Mouse (Mus musculus): ENCODE results near the gene Palm3. TPM values are rescaled to one million over a fixed set of nuclear protein-coding genes. Genes with fewer than 3 reads are reported as not detected.

Palm3 gene
- polyA plus RNA-seq (2016; fragmentation: Nextera tagmentation; extraction: Ambion mirVana) = 9.2 and 10.0 TPM in 2 replicates

DNA sequence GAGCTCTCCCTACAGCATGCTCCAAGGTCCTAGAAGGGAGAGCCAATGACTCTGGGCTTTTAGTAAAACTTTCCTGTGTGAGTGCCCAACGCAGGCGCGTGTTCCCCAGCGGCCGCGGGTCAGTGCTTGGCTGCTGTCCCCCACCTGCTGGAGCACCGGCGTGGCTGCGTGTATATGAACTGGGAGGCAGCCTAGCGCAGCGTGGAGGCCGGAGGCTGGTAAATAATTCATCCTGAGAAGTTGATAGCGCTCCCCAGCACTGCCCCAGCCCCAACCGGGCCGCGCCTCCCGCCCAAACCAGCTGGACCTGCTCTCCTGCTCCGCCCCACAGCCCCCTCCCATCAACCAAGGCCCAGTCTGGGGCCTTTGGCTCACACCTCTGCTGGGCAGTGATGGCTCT, at the start of gene Palm3:
Gene Palm3, plus strand, starts transcription at position 376 of the 400 bp plus-strand sequence.
- 7% methylated on average over 18 of the region's 18 CpGs for WGBS
- H3K27ac ChIP-seq = peak within 1 kb of the TSS; percentile 19
- peaks cover 37% of the 10 kb centered on the region for H3K4me1 ChIP-seq (replicated peaks)
- H3K36me3 ChIP-seq = no peaks in the 10 kb centered on the region
- H3K4me3 ChIP-seq = peak within 1 kb of the TSS; percentile 29
- DNase-seq (ENCODE audit: low spot score) = peak; percentile 30
- peaks cover 74% of the 10 kb centered on the region for H3K27me3 ChIP-seq (ENCODE audit: insufficient read depth, poor library complexity, severe bottlenecking)
- H3K9me3 ChIP-seq = peaks cover 1% of the 10 kb centered on the region; the same call in 1 of the 2 replicates

DNA sequence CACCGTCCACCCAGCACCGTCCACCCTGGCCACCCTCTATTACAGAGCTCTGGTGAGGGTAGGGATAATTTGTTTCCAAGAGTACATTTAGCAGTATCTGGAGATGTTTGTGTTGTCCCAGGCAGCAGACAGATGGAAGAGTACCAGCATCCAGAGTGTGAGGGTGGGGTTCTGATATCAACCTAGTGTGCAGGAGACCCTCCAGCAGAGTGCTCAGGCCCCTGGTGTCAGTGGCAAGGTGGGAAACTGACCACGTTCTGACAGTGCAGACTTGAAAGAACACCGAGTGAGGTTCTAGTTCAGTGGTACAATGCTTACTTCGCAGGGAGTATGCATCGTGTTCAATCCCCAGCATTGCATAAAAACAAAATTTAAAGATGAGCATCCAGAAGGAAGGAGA, 49.6 kb upstream of the Palm3 start:
- WGBS = 73% methylated on average over 6 of the region's 6 CpGs
- Histone ChIP-seq H3K27ac (peak overlapping the region; percentile 92), H3K4me3 (peak overlapping the region; percentile 96), H3K27me3 (ENCODE audit: insufficient read depth, poor library complexity, severe bottlenecking) (no peaks in the 10 kb centered on the region), H3K9me3 (no peaks in the 10 kb centered on the region), H3K36me3 (peaks cover 43% of the 10 kb centered on the region), H3K4me1 (replicated peaks) (peaks cover 33% of the 10 kb centered on the region)
- no peak for DNase-seq (ENCODE audit: low spot score)

DNA sequence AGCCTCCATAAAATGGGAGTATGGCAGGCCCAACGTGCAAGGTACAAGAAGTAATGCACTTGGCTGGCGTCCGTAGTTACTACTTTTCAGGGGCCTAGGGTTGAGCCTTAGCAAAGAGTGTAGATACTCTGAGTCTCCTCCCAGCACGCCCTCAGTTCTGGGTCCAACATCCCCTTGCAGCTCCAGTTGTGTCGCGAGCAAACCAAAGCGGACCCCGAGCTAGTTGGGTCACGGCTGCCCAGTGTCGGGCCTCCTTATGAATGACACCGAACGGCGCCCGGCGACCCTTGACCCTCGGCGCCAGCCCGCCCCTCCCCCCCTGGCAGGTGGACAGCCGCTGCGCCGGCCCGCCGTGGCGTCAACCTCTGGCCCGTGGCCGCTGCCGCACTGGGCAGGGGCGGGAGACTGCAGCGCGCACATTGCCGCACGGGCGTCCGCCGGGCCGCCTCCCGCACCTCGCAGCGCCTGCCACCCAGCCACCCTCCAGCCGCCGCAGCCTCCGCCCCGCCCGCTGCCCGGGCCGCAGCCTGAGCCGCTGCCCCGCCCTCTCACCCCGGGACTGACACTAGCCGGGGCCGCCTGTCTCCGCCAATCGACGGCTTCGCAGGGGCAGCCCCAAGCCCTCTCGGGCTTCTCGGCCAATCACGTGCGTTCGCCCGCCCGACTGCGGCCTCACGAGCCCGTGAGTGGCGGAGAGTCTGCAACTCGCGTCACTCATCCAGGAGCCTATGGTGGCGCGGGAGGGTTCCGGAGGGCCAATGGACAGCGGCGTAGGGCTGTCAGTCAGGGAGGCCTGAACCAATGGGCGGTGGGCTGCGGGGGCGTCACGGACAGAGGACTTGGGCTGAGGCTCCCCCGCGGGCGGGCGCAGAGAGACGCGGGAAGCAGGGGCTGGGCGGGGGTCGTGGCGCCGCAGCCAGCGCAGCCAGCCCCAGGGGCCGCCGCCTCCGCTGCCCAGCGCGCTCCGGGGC, 48.8 kb upstream of the Palm3 start, which contains the start of gene Prkaca:
Gene Prkaca, plus strand, starts transcription at position 844 of the 971 bp plus-strand sequence.
- H3K9me3 ChIP-seq = no peaks in the 10 kb centered on the region
- peak within 1 kb of the TSS; percentile 92 for H3K27ac ChIP-seq
- WGBS = under 1% methylated on average over 94 of the region's 94 CpGs
- no peaks in the 10 kb centered on the region for H3K27me3 ChIP-seq (ENCODE audit: insufficient read depth, poor library complexity, severe bottlenecking)
- peaks cover 37% of the 10 kb centered on the region for H3K4me1 ChIP-seq (replicated peaks)
- H3K4me3 ChIP-seq = peak within 1 kb of the TSS; percentile 96
- peak; percentile 99 for DNase-seq (ENCODE audit: low spot score)
- H3K36me3 ChIP-seq = peaks cover 35% of the 10 kb centered on the region

DNA sequence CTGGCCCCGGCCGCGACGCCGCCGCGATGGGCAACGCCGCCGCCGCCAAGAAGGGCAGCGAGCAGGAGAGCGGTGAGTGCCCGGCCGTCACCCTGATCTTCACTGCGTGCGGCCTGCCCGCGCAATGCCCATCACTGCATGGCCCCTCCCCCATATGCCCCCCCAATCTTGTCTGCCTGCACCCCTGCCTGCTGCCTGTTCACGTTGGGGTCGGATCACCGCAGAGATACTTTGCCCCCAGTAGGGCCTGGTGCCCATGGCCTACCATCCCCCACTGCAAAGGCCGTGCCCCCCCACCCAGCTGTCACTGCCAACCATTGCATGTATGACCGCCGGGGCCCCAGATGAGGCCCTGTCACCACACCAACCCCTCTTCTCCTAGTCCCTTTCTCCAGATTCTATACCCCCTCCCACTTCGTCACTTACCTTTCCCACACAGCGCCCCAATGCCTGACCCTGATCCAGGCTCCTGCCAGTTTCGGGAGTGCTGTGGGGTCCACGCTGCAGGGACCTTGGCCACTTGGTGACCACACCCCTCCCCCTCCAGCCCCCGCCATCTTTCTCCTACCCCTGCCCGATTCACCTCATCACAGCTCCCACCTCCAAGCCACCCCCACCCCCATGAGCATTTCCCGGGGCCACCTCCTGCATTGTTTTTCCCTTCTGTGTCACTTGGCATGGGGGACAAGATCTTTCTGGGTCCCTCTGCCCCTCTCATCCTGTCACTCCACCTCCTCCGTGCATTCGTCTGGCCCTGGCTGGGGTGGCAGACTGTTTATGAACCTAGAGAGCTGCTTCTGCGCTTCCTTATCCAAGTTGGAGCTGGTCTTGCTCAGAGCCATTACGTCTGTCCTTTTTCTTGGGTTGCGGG, 47.9 kb upstream of the Palm3 start:
- Histone ChIP-seq H3K4me1 (replicated peaks) (peaks cover 46% of the 10 kb centered on the region), H3K36me3 (peaks cover 32% of the 10 kb centered on the region), H3K27me3 (ENCODE audit: insufficient read depth, poor library complexity, severe bottlenecking) (no peaks in the 10 kb centered on the region), H3K9me3 (no peaks in the 10 kb centered on the region), H3K27ac (peak overlapping the region; percentile 92), H3K4me3 (peak overlapping the region; percentile 96)
- DNase-seq (ENCODE audit: low spot score) = peak; percentile 10
- 3% methylated on average over 37 of the region's 37 CpGs for WGBS

DNA sequence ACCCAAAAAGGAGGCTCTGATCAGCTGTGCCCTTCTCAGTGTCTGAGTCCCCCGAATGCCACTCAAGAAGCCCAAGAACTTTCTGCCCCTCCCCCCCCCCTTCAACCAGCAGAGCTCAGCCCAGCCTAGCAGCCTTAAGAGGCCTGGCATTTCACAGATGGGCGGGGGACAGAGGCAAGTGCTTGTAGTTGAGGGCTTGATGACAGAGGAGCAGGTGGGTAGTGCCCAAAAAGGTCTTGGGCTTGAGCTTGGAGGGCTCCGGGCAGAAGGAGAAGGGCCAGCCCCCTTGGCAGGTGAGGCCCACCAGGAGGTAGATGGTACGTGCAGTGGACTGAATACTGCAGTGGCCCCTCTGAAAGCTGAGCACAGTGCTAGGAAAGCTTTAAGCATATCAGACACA, 46.8 kb upstream of the Palm3 start:
- Histone ChIP-seq H3K27me3 (ENCODE audit: insufficient read depth, poor library complexity, severe bottlenecking) (no peaks in the 10 kb centered on the region), H3K9me3 (no peaks in the 10 kb centered on the region), H3K27ac (no peak overlapping the region; the same call in 1 of the 2 replicates), H3K4me1 (replicated peaks) (peaks cover 48% of the 10 kb centered on the region), H3K4me3 (no peak overlapping the region; the same call in 1 of the 2 replicates), H3K36me3 (peaks cover 23% of the 10 kb centered on the region)
- 88% methylated on average over 4 of the region's 4 CpGs for WGBS
- DNase-seq (ENCODE audit: low spot score) = no peak

DNA sequence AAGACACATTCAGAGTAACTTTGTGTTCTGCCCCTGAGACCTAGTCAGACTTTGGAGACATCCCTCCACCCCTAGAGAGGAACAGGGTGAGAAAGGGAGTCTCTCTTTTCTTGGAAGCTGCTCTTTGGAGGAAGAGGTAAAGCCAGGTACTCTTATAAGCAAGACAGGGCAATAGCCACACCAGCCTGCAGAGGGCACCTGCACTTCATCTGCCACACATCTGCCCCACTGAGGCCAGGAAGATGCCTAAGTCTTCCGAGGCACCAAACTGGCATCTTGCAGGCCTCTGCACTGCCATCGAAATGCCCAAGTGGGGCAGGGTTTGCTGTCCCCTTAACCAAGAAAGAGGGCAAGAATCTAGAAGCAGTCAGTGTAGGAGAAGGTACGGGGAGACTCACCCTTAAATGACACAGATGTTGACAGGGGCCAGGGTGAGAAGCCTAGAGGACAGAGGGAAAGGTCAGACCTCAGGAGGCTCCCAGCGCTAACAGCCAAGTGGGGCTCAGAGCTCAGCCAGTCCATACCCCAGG, 45.1 kb upstream of the Palm3 start:
- WGBS = 87% methylated on average over 4 of the region's 4 CpGs
- DNase-seq (ENCODE audit: low spot score) = no peak
- H3K27me3 ChIP-seq (ENCODE audit: insufficient read depth, poor library complexity, severe bottlenecking) = no peaks in the 10 kb centered on the region
- no peaks in the 10 kb centered on the region for H3K9me3 ChIP-seq
- peaks cover 28% of the 10 kb centered on the region for H3K36me3 ChIP-seq
- no peak overlapping the region for H3K4me3 ChIP-seq
- H3K4me1 ChIP-seq (replicated peaks) = peaks cover 47% of the 10 kb centered on the region
- H3K27ac ChIP-seq = no peak overlapping the region

GRCm38 (mm10) chr8:83976779-83977350, 44.4 kb upstream of the Palm3 start:
- 88% methylated on average over 5 of the region's 5 CpGs for WGBS
- no peaks in the 10 kb centered on the region for H3K9me3 ChIP-seq
- no peak overlapping the region for H3K4me3 ChIP-seq
- H3K4me1 ChIP-seq (replicated peaks) = peaks cover 40% of the 10 kb centered on the region
- H3K27me3 ChIP-seq (ENCODE audit: insufficient read depth, poor library complexity, severe bottlenecking) = no peaks in the 10 kb centered on the region
- no peak for DNase-seq (ENCODE audit: low spot score)
- H3K27ac ChIP-seq = no peak overlapping the region
- peaks cover 35% of the 10 kb centered on the region for H3K36me3 ChIP-seq

GRCm38 (mm10) chr8:83977646-83978045, 43.6 kb upstream of the Palm3 start:
- Histone ChIP-seq H3K36me3 (peaks cover 43% of the 10 kb centered on the region), H3K27ac (0 out of 2 replicates have a peak overlapping the region, but pooled peaks have one; percentile 23), H3K9me3 (no peaks in the 10 kb centered on the region), H3K27me3 (ENCODE audit: insufficient read depth, poor library complexity, severe bottlenecking) (no peaks in the 10 kb centered on the region), H3K4me3 (no peak overlapping the region), H3K4me1 (replicated peaks) (peaks cover 33% of the 10 kb centered on the region)
- no peak for DNase-seq (ENCODE audit: low spot score)
- 72% methylated on average over 6 of the region's 6 CpGs for whole genome bisulfite sequencing

GRCm38 (mm10) chr8:83978200-83978599, 43.1 kb upstream of the Palm3 start:
- no peak for DNase-seq (ENCODE audit: low spot score)
- H3K27me3 ChIP-seq (ENCODE audit: insufficient read depth, poor library complexity, severe bottlenecking) = no peaks in the 10 kb centered on the region
- no peaks in the 10 kb centered on the region for H3K9me3 ChIP-seq
- H3K27ac ChIP-seq = no peak overlapping the region
- peaks cover 49% of the 10 kb centered on the region for H3K36me3 ChIP-seq
- 77% methylated on average over 9 of the region's 9 CpGs for WGBS
- peaks cover 32% of the 10 kb centered on the region for H3K4me1 ChIP-seq (replicated peaks)
- no peak overlapping the region for H3K4me3 ChIP-seq

GRCm38 (mm10) chr8:83980250-83980649, 41.0 kb upstream of the Palm3 start:
- no peak for DNase-seq (ENCODE audit: low spot score)
- H3K27me3 ChIP-seq (ENCODE audit: insufficient read depth, poor library complexity, severe bottlenecking) = no peaks in the 10 kb centered on the region
- no peak overlapping the region for H3K27ac ChIP-seq
- no peaks in the 10 kb centered on the region for H3K9me3 ChIP-seq
- H3K4me3 ChIP-seq = no peak overlapping the region
- peaks cover 15% of the 10 kb centered on the region for H3K4me1 ChIP-seq (replicated peaks)
- H3K36me3 ChIP-seq = peaks cover 64% of the 10 kb centered on the region
- whole genome bisulfite sequencing = 93% methylated on average over 1 of the region's 1 CpGs

DNA sequence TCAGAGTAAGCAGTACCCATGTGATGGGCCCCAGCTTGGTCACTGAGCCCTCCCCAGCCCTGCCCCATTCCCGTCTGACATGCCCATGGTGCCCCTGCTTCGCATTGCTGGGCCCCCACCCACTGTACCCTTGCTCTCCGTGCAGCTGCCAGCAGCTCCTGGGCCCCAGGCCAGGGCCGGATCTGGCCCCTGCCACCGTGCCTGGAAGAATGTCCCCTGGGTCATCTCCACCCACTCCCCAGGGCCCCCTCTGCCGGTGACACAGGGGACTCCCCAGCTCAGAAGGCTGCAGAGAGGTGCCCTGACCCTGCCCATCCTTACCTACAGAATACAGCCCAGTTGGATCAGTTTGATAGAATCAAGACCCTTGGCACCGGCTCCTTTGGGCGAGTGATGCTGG, 40.4 kb upstream of the Palm3 start:
- WGBS = 87% methylated on average over 8 of the region's 8 CpGs
- DNase-seq (ENCODE audit: low spot score) = no peak
- Histone ChIP-seq H3K4me1 (replicated peaks) (peaks cover 15% of the 10 kb centered on the region), H3K4me3 (no peak overlapping the region), H3K27ac (no peak overlapping the region), H3K9me3 (no peaks in the 10 kb centered on the region), H3K36me3 (peaks cover 69% of the 10 kb centered on the region), H3K27me3 (ENCODE audit: insufficient read depth, poor library complexity, severe bottlenecking) (no peaks in the 10 kb centered on the region)

- Histone ChIP-seq H3K9me3 (no peaks in the 10 kb centered on the region), H3K4me3 (no peak overlapping the region), H3K27me3 (ENCODE audit: insufficient read depth, poor library complexity, severe bottlenecking) (no peaks in the 10 kb centered on the region), H3K27ac (no peak overlapping the region), H3K36me3 (peaks cover 76% of the 10 kb centered on the region), H3K4me1 (replicated peaks) (peaks cover 15% of the 10 kb centered on the region)
- DNase-seq (ENCODE audit: low spot score) = no peak
- WGBS = 96% methylated on average over 7 of the region's 7 CpGs
Measured at GRCm38 (mm10) chr8:83981533-83981932, 39.7 kb upstream of the Palm3 start.

All from hindbrain, embryonic 10.5 days (tissue).